Mouse (Mus musculus): ENCODE data around the gene Wdr37. TPM values are rescaled to one million over a fixed set of nuclear protein-coding genes. Genes with fewer than 3 reads are reported as not detected.

Wdr37 gene
- polyA plus RNA-seq, 1 experiment from 2014 or later = 24.4 TPM

DNA sequence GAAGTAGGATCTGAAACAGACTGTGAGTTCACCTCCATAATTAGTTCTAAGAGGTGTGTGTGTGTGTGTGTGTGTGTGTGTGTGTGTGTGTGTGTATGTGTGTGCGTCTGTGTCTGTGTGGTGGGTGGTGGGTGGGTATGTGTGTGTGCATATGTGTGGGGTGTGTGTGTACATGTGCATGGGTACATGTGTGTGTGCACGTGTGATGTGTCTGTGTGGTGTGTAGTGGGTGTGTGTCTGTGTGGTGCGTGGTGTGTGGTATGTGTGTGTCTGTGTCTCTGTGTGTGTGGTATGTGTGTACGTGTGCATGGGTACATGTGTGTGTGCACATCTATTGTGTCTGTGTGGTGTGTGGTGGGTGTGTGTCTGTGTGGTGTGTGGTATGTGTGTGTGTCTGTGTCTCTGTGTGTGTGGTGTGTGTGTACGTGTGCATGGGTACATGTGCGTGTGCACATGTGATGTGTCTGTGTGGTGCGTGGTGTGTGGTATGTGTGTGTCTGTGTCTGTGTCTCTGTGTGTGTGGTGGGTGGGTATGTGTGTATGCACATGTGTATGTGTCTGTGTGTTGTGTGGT lies 102.0 kb downstream of the Wdr37 start:
- no peak for ATAC-seq (ENCODE audit: insufficient read depth)

GRCm38 (mm10) chr13:8760940-8761339 lies 110.8 kb downstream of the Wdr37 start:
- no peak overlapping the region for H3K27ac ChIP-seq (ENCODE audit: low read depth)
- WGBS = 20% methylated on average over 8 of the region's 8 CpGs
- peak; percentile 4 for DNase-seq

More for the DNA sequence above, 102.0 kb downstream of the Wdr37 start:
- DNase-seq = no peak
- no peak overlapping the region for H3K4me2 ChIP-seq
- WGBS = 89% methylated on average over 7 of the region's 7 CpGs
- no peak for TF ChIP-seq CTCF (IDR thresholded peaks at IDR 0.05; ENCODE audit: low read depth)
- H3K9ac ChIP-seq = no peak overlapping the region
- H3K4me1 ChIP-seq (ENCODE audit: insufficient read depth) = no peaks in the 10 kb centered on the region
- H3K27ac ChIP-seq (ENCODE audit: low read depth) = no peak overlapping the region
- no peaks in the 10 kb centered on the region for H3K27me3 ChIP-seq (ENCODE audit: insufficient read depth, low read length)
- no peak overlapping the region for H3K4me3 ChIP-seq (ENCODE audit: low read depth, low read length)
- H3K36me3 ChIP-seq (ENCODE audit: insufficient read depth) = no peaks in the 10 kb centered on the region
- no peaks in the 10 kb centered on the region; the same call in 1 of the 2 replicates for H3K9me3 ChIP-seq (ENCODE audit: low read depth, low read length)

More at GRCm38 (mm10) chr13:8760940-8761339, 110.8 kb downstream of the Wdr37 start:
- no peaks in the 10 kb centered on the region for H3K36me3 ChIP-seq (ENCODE audit: insufficient read depth)
- no peak for TF ChIP-seq CTCF (IDR thresholded peaks at IDR 0.05; ENCODE audit: low read depth)
- no peak overlapping the region for H3K9ac ChIP-seq
- no peaks in the 10 kb centered on the region for H3K27me3 ChIP-seq (ENCODE audit: insufficient read depth, low read length)
- H3K4me2 ChIP-seq = no peak overlapping the region
- H3K4me3 ChIP-seq (ENCODE audit: low read depth, low read length) = no peak overlapping the region
- H3K4me1 ChIP-seq (ENCODE audit: insufficient read depth) = no peaks in the 10 kb centered on the region
- no peaks in the 10 kb centered on the region for H3K9me3 ChIP-seq (ENCODE audit: low read depth, low read length)
- no peak for ATAC-seq (ENCODE audit: insufficient read depth)

Small RNA genes lying within 50 kb of the gene (microRNA-seq; reads per million reads assigned to microRNA genes)
- gene Gm22750 (ENCODE audit: borderline number of aligned reads) = not detected

Other genes with a start within 250 kb of the Wdr37 start
- gene Idi1, start 13.6 kb upstream of the Wdr37 start, polyA plus RNA-seq (2014; fragmentation: Nextera tagmentation; extraction: Ambion mirVana) = 71.5 and 81.2 TPM in 2 replicates
- gene Gm9745, start 76.3 kb upstream of the Wdr37 start, polyA plus RNA-seq (2014; fragmentation: Nextera tagmentation; extraction: Ambion mirVana) = not detected in 2 replicates
- not detected in 2 replicates for gene Idi2, start 81.0 kb upstream of the Wdr37 start, polyA plus RNA-seq (2014; fragmentation: Nextera tagmentation; extraction: Ambion mirVana)
- 87.1 and 89.6 TPM in 2 replicates for gene Gtpbp4, start 124.2 kb upstream of the Wdr37 start, polyA plus RNA-seq (2014; fragmentation: Nextera tagmentation; extraction: Ambion mirVana)
- gene Larp4b, start 222.0 kb upstream of the Wdr37 start, polyA plus RNA-seq (2014; fragmentation: Nextera tagmentation; extraction: Ambion mirVana) = 41.4 and 42.0 TPM in 2 replicates